Mouse (Mus musculus): ENCODE results near the gene Ndc1.

Ndc1 gene

DNA sequence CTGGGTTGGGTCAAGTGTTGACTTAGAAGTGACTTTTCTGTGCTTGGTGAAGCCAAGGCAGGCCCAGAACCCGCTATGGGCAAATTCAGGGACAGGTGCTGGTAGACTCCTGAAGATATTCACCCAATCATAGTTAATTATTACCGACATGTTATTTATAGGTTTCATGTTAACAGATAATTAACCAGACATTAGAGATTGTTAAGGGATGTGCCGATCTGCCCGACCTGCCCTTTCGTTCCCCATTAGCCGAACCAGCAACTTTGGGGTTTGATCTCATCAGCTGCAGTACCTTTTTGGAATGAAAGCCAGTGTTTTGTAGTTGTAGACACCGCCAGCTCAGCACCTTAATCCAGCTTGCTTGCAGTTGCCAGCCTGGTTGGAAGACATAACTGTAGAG is 68.9 kb downstream of the Ndc1 start:
- H3K36me3 ChIP-seq (ENCODE audit: insufficient read depth, low read length), result no peaks in the 10 kb centered on the region
- H3K9me3 ChIP-seq (ENCODE audit: low read length), result no peaks in the 10 kb centered on the region
- H3K27me3 ChIP-seq (ENCODE audit: insufficient read depth, low read length), result peaks cover 77% of the 10 kb centered on the region
- no peak for TF ChIP-seq NANOG (IDR thresholded peaks at IDR 0.05; ENCODE audit: borderline replicate concordance, low read length)
- no peak for TF ChIP-seq POU5F1 (IDR thresholded peaks at IDR 0.05; ENCODE audit: borderline replicate concordance, low read length)
- TF ChIP-seq CTCF (conservative IDR thresholded peaks at IDR 0.05; ENCODE audit: low read length), result no peak
- H3K4me3 ChIP-seq (replicated peaks; ENCODE audit: low read length), result no peak overlapping the region
- peaks cover 16% of the 10 kb centered on the region for H3K4me1 ChIP-seq (replicated peaks; ENCODE audit: low read depth, low read length)

DNA sequence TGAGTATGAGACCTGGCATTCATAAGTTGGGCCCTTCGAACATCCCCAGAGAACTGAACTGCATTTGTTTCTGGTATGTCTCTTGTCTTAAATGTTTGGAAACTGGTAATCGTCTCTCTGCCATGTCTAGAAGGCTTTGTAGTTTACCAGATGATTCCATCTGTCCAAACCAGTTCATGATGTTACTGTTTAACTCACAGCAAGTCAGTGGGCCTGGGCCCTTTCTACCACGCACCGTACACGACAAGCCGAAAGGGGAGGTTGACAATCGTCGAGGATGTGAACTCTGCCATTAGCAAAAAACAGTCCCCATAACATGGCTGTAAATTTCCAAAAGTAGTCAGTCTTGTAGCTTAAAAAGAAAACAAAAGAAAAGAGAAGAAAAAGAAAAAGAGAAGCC is 71.2 kb downstream of the Ndc1 start:
- Histone ChIP-seq H3K36me3 (ENCODE audit: insufficient read depth, low read length) (no peaks in the 10 kb centered on the region), H3K4me3 (replicated peaks; ENCODE audit: low read length) (no peak overlapping the region), H3K4me1 (replicated peaks; ENCODE audit: low read depth, low read length) (peaks cover 13% of the 10 kb centered on the region), H3K9me3 (ENCODE audit: low read length) (no peaks in the 10 kb centered on the region), H3K27me3 (ENCODE audit: insufficient read depth, low read length) (peaks cover 64% of the 10 kb centered on the region)
- TF ChIP-seq NANOG (IDR thresholded peaks at IDR 0.05; ENCODE audit: borderline replicate concordance, low read length), result no peak
- TF ChIP-seq POU5F1 (IDR thresholded peaks at IDR 0.05; ENCODE audit: borderline replicate concordance, low read length), result no peak
- no peak for TF ChIP-seq CTCF (conservative IDR thresholded peaks at IDR 0.05; ENCODE audit: low read length)

DNA sequence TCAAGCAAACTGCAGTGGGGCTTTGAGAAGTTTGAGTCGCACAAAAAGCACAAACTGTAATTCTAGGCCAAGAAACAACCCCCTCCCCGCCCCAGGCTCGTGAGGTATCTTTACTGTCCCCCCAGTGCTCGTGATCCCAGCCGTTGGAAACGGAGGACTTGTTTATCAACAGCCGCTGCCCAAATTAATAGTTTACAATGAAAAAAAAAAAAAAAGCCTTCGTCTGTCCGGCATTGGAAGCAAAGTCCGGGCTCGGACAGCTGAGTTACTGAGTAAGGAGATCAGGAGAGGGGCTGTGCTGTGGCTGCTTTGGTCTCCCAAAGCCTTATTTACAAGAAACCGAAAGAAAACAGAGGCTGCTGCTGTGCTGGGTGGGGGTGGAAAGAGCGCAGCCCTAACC is 72.7 kb downstream of the Ndc1 start:
- TF ChIP-seq NANOG (IDR thresholded peaks at IDR 0.05; ENCODE audit: borderline replicate concordance, low read length), result no peak
- no peak for TF ChIP-seq CTCF (conservative IDR thresholded peaks at IDR 0.05; ENCODE audit: low read length)
- no peak for TF ChIP-seq POU5F1 (IDR thresholded peaks at IDR 0.05; ENCODE audit: borderline replicate concordance, low read length)
- H3K36me3 ChIP-seq (ENCODE audit: insufficient read depth, low read length), result no peaks in the 10 kb centered on the region
- H3K4me1 ChIP-seq (replicated peaks; ENCODE audit: low read depth, low read length), result peaks cover 6% of the 10 kb centered on the region

DNA sequence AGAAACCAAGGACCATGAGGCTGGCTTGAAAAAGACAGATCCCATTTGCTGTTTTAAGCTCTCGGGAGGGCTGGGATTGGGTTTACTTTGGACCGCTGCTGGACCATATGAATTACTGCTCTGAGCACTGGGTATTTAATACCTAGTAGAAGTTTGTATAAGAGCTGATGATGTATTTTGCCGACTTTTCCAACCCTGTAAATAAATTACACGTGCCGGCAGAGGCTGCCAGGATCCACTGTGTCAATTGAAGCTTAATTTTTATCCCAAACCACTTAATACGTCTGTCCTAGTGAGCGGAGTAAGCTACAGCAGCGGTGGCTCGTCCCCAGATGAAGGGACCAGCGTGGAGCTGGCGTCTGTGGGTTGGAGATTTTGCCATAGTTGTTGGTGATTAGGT is 74.7 kb downstream of the Ndc1 start:
- Histone ChIP-seq H3K4me3 (replicated peaks; ENCODE audit: low read length) (no peak overlapping the region), H3K27me3 (ENCODE audit: insufficient read depth, low read length) (peaks cover 38% of the 10 kb centered on the region), H3K4me1 (replicated peaks; ENCODE audit: low read depth, low read length) (no peaks in the 10 kb centered on the region), H3K36me3 (ENCODE audit: insufficient read depth, low read length) (no peaks in the 10 kb centered on the region), H3K9me3 (ENCODE audit: low read length) (0 out of 2 replicates have a peak, but pooled peaks cover 3% of the 10 kb centered on the region)
- TF ChIP-seq NANOG (IDR thresholded peaks at IDR 0.05; ENCODE audit: borderline replicate concordance, low read length) (no peak), POU5F1 (IDR thresholded peaks at IDR 0.05; ENCODE audit: borderline replicate concordance, low read length) (no peak), CTCF (conservative IDR thresholded peaks at IDR 0.05; ENCODE audit: low read length) (no peak)

More for the DNA sequence above, 72.7 kb downstream of the Ndc1 start:
- no peak overlapping the region for H3K4me3 ChIP-seq (replicated peaks; ENCODE audit: low read length)
- H3K27me3 ChIP-seq (ENCODE audit: insufficient read depth, low read length), result peaks cover 52% of the 10 kb centered on the region
- H3K9me3 ChIP-seq (ENCODE audit: low read length), result 0 out of 2 replicates have a peak, but pooled peaks cover 3% of the 10 kb centered on the region

DNA sequence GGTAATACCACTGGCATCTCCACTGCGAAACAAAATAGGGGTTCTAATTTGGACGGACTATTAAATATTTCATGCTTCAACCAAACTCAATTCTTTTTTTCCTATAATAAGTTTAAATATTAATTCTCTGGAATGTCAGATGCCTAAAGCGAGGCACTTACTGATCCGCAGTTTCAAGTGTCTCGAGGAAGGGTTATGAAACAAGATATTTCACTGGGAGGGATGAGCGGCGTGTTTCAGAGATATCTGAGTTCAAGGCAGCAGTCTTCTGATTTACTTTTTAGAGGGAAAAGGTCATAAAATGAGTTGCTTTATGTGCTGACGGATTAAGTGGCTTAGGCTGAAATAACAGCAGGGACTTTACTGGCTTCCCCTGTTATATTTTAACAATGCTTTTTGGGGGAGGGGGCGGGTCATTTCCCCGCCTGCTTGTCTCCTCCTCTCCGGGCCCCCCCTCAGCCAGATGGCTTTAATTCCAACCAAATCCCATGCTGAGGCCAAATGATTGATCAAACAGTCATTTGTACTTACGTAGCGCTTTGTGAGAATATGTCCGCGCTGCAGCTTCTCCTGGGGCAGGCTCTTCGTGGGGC is 75.4 kb downstream of the Ndc1 start:
- H3K4me1 ChIP-seq (replicated peaks; ENCODE audit: low read depth, low read length), result no peaks in the 10 kb centered on the region
- H3K36me3 ChIP-seq (ENCODE audit: insufficient read depth, low read length), result no peaks in the 10 kb centered on the region
- no peak overlapping the region for H3K4me3 ChIP-seq (replicated peaks; ENCODE audit: low read length)
- no peak for TF ChIP-seq NANOG (IDR thresholded peaks at IDR 0.05; ENCODE audit: borderline replicate concordance, low read length)
- TF ChIP-seq POU5F1 (IDR thresholded peaks at IDR 0.05; ENCODE audit: borderline replicate concordance, low read length), result no peak
- no peak for TF ChIP-seq CTCF (conservative IDR thresholded peaks at IDR 0.05; ENCODE audit: low read length)
- 0 out of 2 replicates have a peak, but pooled peaks cover 3% of the 10 kb centered on the region for H3K9me3 ChIP-seq (ENCODE audit: low read length)
- H3K27me3 ChIP-seq (ENCODE audit: insufficient read depth, low read length), result peaks cover 31% of the 10 kb centered on the region

DNA sequence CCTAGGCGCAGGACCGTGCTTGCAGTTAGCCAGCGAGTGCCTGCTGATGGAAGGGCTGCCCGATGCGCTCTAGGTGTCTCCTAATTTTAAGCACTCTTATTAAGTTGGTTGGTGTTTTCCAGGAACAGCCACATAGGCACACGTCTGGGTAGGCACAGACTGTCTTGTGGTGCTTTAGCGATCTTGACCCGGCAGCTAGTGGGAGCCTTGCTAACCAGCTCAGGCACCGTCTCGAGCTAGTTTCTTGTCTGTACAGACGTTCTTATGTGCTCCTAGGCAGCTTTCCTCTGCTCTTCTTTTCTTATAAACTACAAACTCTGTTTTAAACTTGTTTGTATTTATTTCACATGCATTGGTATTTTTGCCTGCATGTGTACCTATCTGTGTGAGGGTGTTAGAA is 76.0 kb downstream of the Ndc1 start:
- Histone ChIP-seq H3K9me3 (ENCODE audit: low read length) (0 out of 2 replicates have a peak, but pooled peaks cover 3% of the 10 kb centered on the region), H3K27me3 (ENCODE audit: insufficient read depth, low read length) (peaks cover 25% of the 10 kb centered on the region), H3K4me3 (replicated peaks; ENCODE audit: low read length) (no peak overlapping the region), H3K36me3 (ENCODE audit: insufficient read depth, low read length) (no peaks in the 10 kb centered on the region), H3K4me1 (replicated peaks; ENCODE audit: low read depth, low read length) (no peaks in the 10 kb centered on the region)
- TF ChIP-seq POU5F1 (IDR thresholded peaks at IDR 0.05; ENCODE audit: borderline replicate concordance, low read length) (no peak), NANOG (IDR thresholded peaks at IDR 0.05; ENCODE audit: borderline replicate concordance, low read length) (no peak)

DNA sequence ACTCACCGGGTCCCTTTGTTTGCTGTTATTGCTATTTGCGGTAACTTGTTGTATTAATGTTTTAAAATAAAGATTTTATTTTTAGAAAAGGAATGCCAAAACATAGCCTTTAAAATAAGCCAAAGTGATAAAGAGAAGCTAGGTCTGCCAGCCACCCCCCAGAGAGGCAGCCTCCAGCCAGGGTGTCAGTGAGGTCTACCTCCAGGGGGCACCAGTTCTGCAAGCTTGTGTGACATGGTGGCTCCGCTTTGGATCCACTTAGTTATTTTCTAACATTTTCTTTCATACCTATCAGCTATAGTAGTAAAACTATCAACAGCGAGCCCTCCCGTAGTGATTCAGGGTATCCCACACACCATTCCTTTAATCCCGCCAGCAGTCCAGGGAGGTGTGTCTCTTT is 80.9 kb downstream of the Ndc1 start:
- TF ChIP-seq CTCF (conservative IDR thresholded peaks at IDR 0.05; ENCODE audit: low read length) (0 out of 2 replicates have a peak, but pooled peaks have one; percentile 16), POU5F1 (IDR thresholded peaks at IDR 0.05; ENCODE audit: borderline replicate concordance, low read length) (no peak)
- H3K9me3 ChIP-seq (ENCODE audit: low read length), result 0 out of 2 replicates have a peak, but pooled peaks cover 3% of the 10 kb centered on the region
- H3K36me3 ChIP-seq (ENCODE audit: insufficient read depth, low read length), result no peaks in the 10 kb centered on the region
- H3K27me3 ChIP-seq (ENCODE audit: insufficient read depth, low read length), result peaks cover 5% of the 10 kb centered on the region; the same call in 1 of the 2 replicates
- no peak overlapping the region for H3K4me3 ChIP-seq (replicated peaks; ENCODE audit: low read length)
- peaks cover 16% of the 10 kb centered on the region for H3K4me1 ChIP-seq (replicated peaks; ENCODE audit: low read depth, low read length)

DNA sequence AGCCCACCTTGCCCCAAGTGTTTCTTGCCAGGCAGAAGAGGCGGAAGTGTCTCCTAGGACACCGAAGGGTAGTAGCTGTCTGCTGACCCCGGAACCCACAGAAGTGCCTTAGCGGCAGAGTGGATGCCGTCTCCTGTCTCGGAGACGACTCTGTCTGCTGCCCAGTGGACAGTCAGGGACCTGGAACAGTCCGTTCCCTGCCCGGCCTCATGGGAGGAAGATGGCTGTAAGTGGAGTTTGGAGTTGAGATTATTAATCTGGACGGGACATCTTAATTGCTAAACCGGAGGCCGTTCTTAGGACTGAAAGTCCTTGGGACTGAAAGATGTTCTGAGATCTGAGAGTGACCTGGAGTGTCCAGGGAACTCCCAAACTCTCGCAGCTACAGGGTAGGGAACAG is 81.9 kb downstream of the Ndc1 start:
- Histone ChIP-seq H3K4me3 (replicated peaks; ENCODE audit: low read length) (no peak overlapping the region), H3K4me1 (replicated peaks; ENCODE audit: low read depth, low read length) (peaks cover 20% of the 10 kb centered on the region), H3K27me3 (ENCODE audit: insufficient read depth, low read length) (peaks cover 5% of the 10 kb centered on the region; the same call in 1 of the 2 replicates), H3K36me3 (ENCODE audit: insufficient read depth, low read length) (no peaks in the 10 kb centered on the region), H3K9me3 (ENCODE audit: low read length) (0 out of 2 replicates have a peak, but pooled peaks cover 3% of the 10 kb centered on the region)
- TF ChIP-seq POU5F1 (IDR thresholded peaks at IDR 0.05; ENCODE audit: borderline replicate concordance, low read length) (no peak), NANOG (IDR thresholded peaks at IDR 0.05; ENCODE audit: borderline replicate concordance, low read length) (no peak), CTCF (conservative IDR thresholded peaks at IDR 0.05; ENCODE audit: low read length) (no peak)
